Mouse (Mus musculus) neural tube, embryonic 15.5 days (tissue): Measurements from ENCODE around the gene Trim66. TPM values are rescaled to one million over a fixed set of nuclear protein-coding genes. Genes with fewer than 3 reads are reported as not detected.

Experiments
- ATAC-seq: fragments of 200-750 bp; cut with Nextera tagmentation; 2 replicates; pipeline ENCODE4 v1.8.0; 2017; ENCODE audit warnings: mild to moderate bottlenecking, moderate TSS enrichment, moderate library complexity; ENCODE audit not compliant: low FRiP score
- H3K27ac ChIP-seq: fragments of 300-500 bp; sonication (generic); replicated peaks from 2 replicates; pipeline ENCODE4 v1.5.1; 2015; ENCODE audit warnings: mild to moderate bottlenecking, inconsistent platforms
- H3K27me3 ChIP-seq: fragments of 300-500 bp; sonication (generic); replicated peaks from 2 replicates; pipeline ENCODE4 v1.6.1; 2015; ENCODE audit warnings: inconsistent platforms
- H3K36me3 ChIP-seq: fragments of 300-500 bp; sonication (generic); 2 replicates; pipeline ENCODE4 v1.6.1; 2015; ENCODE audit warnings: inconsistent platforms
- H3K4me1 ChIP-seq: fragments of 300-500 bp; sonication (generic); 2 replicates; pipeline ENCODE4 v1.6.1; 2015; ENCODE audit warnings: inconsistent platforms
- H3K4me2 ChIP-seq: fragments of 300-500 bp; sonication (generic); 2 replicates; pipeline ENCODE4 v1.6.1; 2015; ENCODE audit warnings: inconsistent platforms, mild to moderate bottlenecking, moderate library complexity
- H3K4me3 ChIP-seq: fragments of 300-500 bp; sonication (generic); replicated peaks from 2 replicates; pipeline ENCODE4 v1.5.1; 2015; ENCODE audit warnings: mild to moderate bottlenecking, inconsistent platforms
- H3K9ac ChIP-seq: fragments of 300-500 bp; sonication (generic); replicated peaks from 2 replicates; pipeline ENCODE4 v1.6.1; 2015; ENCODE audit warnings: mild to moderate bottlenecking, inconsistent platforms
- H3K9me3 ChIP-seq: fragments of 300-500 bp; sonication (generic); replicated peaks from 2 replicates; pipeline ENCODE4 v1.6.1; 2016; ENCODE audit warnings: inconsistent platforms
- WGBS: fragments of 180-500 bp; shearing (Covaris S2); methylation state at CpG from one replicate; pipeline ENCODE4 v1.1.7; 2015; ENCODE audit warnings: mixed read lengths; 5-methylcytosine and 5-hydroxymethylcytosine counted together
- polyA plus RNA-seq: library from polyadenylated mRNA; unstranded; fragments of >200 nt; fragmentation: Nextera tagmentation; extraction: Ambion mirVana; gene quantifications from 2 replicates; pipeline ENCODE4 v1.2.1, GENCODE M21; 2015

Trim66 gene
- 0.47 and 0.73 TPM in 2 replicates for polyA plus RNA-seq

DNA sequence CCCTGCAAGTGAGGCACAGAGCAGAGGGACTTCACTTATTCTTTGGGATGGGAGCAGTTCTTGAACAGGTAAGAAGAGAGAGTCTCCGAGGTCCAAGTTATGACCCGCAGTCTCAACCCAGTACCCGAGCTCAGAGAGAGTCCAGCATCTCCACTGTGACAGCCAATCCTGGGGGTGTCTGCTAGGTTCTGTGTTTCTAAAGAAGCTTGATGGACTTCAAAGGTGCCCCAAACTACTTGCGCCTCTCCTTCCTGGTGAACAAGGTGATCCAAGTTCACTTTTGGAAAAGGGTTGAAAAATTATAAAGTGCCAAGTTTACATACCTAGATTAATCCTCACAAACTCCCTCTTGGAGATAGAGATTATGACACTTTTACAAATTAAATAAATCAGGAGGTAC is at the start of gene Trim66:
Gene Trim66, minus strand, starts transcription at position 101 of the 400 bp plus-strand sequence.
- Histone ChIP-seq H3K27me3 (no peaks in the 10 kb centered on the region), H3K4me1 (peaks cover 8% of the 10 kb centered on the region), H3K27ac (0 out of 2 replicates have a peak within 1 kb of the TSS, but pooled peaks have one; percentile 9), H3K4me3 (no peak within 1 kb of the TSS), H3K4me2 (peak within 1 kb of the TSS; percentile 9; the same call in 1 of the 2 replicates), H3K36me3 (no peaks in the 10 kb centered on the region), H3K9me3 (no peaks in the 10 kb centered on the region), H3K9ac (peak within 1 kb of the TSS; percentile 24; the same call in 1 of the 2 replicates)
- 98% methylated on average over 4 of the region's 4 CpGs for WGBS
- ATAC-seq, result no peak

DNA sequence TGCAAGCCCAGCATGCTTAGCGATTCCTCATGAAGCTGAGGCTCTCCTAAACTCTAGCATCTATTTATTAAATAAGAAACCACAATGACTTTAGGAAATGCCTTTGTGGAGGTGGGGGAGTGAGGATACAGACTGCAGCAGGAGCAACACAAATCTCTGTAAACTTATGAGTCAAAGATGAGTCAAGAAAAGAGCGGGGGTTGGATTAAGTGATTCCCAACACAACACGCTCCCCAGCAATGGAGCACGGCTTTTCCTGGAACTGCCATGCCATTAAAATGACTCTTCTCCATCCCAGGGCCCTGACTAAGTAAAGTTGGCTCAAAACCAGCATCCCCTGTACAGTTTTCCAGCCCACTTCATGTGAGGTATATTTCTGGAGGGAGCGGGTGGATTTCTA is 38.8 kb upstream of the Trim66 start:
- WGBS, result 96% methylated on average over 5 of the region's 5 CpGs

DNA sequence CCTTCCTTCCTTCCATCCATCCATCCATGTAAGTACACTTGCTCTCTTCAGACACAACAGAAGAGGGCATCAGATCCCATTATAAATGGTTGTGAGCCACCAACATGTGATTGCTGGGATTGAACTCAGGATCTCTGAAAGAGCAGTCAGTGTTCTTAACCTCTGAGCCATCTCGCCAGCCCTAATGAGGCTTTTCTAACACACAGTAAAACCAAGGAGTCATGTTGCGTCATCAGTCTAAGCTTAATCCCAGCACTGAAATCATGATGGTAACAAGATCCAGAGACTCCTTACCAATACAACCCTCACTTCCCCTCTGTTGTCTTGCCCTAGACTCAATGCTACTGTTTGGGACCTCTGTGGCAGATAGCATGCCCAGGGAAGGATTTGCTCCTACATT is 38.3 kb upstream of the Trim66 start:
- H3K27me3 ChIP-seq, result no peaks in the 10 kb centered on the region
- H3K4me3 ChIP-seq, result no peak overlapping the region
- H3K36me3 ChIP-seq, result no peaks in the 10 kb centered on the region
- no peak overlapping the region for H3K4me2 ChIP-seq
- H3K27ac ChIP-seq, result no peak overlapping the region
- no peaks in the 10 kb centered on the region for H3K9me3 ChIP-seq
- no peak overlapping the region for H3K9ac ChIP-seq
- WGBS, result 91% methylated on average over 2 of the region's 2 CpGs
- ATAC-seq, result no peak
- H3K4me1 ChIP-seq, result peaks cover 3% of the 10 kb centered on the region; the same call in 1 of the 2 replicates

More for the DNA sequence above, 38.8 kb upstream of the Trim66 start:
- Histone ChIP-seq H3K9ac (no peak overlapping the region), H3K27me3 (no peaks in the 10 kb centered on the region), H3K4me2 (no peak overlapping the region), H3K36me3 (no peaks in the 10 kb centered on the region), H3K9me3 (no peaks in the 10 kb centered on the region), H3K4me3 (no peak overlapping the region), H3K27ac (no peak overlapping the region), H3K4me1 (peaks cover 3% of the 10 kb centered on the region; the same call in 1 of the 2 replicates)
- no peak for ATAC-seq

DNA sequence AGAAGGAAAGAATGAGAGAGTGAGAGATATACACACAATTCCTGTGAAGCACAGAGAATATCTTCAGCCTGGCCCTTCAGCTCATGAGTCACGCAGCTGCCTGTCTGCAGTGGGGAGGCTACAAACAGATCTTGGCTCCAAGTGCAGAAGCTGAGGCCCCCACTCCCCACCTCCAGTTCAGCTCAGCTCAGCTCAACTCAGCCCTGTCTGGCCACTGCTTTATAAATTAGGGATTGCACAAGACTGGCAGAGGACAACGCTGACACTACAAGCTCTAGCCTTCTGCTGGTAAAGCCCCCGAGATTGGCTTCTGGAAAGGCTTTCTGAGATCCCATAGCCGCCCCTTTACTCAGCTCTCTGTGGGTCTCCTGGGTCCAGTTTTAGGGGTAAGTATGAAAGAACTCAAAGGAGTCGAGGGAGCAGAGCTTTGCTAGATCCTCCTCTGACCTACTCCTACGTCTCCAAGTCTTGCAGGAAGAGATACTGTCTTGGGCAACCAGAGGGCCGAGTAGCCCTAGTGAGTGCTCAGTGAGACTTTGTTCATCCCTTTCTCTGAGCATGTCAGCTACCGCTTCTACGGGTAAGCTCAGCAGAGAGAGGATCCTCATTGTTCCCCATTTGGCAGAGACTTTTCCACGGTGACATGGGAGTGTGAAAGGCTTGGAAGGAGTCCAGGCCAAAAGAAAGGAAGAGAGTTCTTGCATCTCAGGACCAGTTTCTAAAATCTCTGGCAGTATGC is 37.5 kb upstream of the Trim66 start:
- H3K27me3 ChIP-seq, result no peaks in the 10 kb centered on the region
- H3K9ac ChIP-seq, result no peak overlapping the region
- H3K36me3 ChIP-seq, result no peaks in the 10 kb centered on the region
- H3K27ac ChIP-seq, result 0 out of 2 replicates have a peak overlapping the region, but pooled peaks have one; percentile 11
- peaks cover 3% of the 10 kb centered on the region; the same call in 1 of the 2 replicates for H3K4me1 ChIP-seq
- H3K4me2 ChIP-seq, result no peak overlapping the region
- WGBS, result 65% methylated on average over 10 of the region's 10 CpGs
- no peak overlapping the region for H3K4me3 ChIP-seq
- no peaks in the 10 kb centered on the region for H3K9me3 ChIP-seq
- no peak for ATAC-seq

DNA sequence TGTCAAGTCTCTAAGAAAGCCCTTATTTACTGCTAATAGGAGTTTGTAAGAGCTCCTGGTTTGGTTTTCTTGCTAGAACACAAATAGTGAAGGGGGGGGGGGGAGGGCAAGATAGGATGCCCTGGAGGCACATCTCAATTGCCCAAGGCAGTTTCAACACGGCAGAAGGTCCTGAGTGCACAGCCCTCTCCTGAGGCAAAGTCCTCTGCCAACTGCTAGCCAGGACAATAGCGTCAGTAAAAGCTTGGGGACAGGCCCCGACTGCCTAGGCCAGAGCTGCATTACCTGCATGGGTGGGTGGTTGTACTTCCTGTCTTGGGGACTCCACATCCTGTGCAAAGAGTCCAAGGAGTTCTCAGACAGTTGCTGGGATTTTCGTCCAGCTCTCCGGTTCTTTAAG is 36.9 kb upstream of the Trim66 start:
- Histone ChIP-seq H3K4me2 (no peak overlapping the region), H3K36me3 (no peaks in the 10 kb centered on the region), H3K27me3 (no peaks in the 10 kb centered on the region), H3K4me3 (no peak overlapping the region), H3K4me1 (peaks cover 3% of the 10 kb centered on the region; the same call in 1 of the 2 replicates), H3K9me3 (no peaks in the 10 kb centered on the region), H3K9ac (no peak overlapping the region), H3K27ac (no peak overlapping the region)
- WGBS, result 73% methylated on average over 5 of the region's 5 CpGs
- no peak for ATAC-seq

DNA sequence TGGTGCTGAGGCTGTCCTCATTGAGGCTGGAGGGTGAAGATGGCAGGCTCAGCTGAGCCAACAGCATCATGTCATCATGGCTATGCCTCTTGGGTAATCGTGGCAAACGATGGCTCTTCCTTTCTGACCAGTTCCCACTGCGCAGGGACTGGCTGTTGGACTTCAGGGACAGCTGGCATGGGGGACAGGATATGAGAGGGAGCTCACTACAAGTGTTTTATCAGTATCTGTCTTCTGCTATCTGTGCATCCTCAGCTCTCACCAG is 34.4 kb upstream of the Trim66 start:
- no peak overlapping the region for H3K4me3 ChIP-seq
- 88% methylated on average over 3 of the region's 3 CpGs for WGBS

DNA sequence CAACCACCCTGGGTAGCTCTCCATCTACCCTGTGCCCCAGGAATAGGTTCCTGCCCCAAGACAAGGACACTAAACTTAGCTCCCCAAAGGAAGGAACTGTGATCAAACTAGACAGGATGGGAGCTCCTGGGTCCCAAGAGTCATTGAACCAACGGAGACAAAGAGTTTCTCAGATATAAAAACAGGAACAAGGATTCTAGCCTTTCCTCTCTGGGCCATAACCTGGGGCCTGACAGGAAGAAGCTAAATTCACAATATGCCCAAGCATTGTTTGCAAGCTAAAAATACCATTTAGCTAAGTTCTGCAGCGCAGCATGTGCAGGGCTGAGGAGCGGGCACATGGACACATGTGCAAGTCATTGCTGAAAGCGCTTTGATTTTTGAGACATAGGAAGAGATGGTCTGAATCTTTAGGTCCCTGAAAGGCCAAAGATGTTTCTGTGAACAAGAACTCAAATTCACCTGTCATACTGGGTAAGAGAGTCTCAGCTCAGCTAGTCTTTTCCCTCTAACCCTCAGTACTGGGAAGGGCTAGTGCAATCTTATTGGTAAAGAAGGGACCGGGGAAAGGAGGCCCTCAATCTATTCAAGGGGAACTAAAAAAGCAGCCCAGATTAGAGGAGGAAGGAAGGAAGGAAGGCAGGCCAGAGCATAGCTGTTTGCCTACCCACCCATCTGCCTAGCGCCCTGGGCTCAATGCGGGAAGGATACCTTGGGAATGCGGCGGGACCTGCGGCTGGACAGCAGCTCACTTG is 33.9 kb upstream of the Trim66 start:
- no peak for ATAC-seq
- H3K36me3 ChIP-seq, result no peaks in the 10 kb centered on the region
- H3K27me3 ChIP-seq, result no peaks in the 10 kb centered on the region
- peak overlapping the region; percentile 50; the same call in 1 of the 2 replicates for H3K27ac ChIP-seq
- H3K4me1 ChIP-seq, result peaks cover 6% of the 10 kb centered on the region
- no peak overlapping the region for H3K9ac ChIP-seq
- no peak overlapping the region for H3K4me3 ChIP-seq
- H3K9me3 ChIP-seq, result no peaks in the 10 kb centered on the region
- H3K4me2 ChIP-seq, result no peak overlapping the region
- WGBS, result 88% methylated on average over 10 of the region's 10 CpGs

More for the DNA sequence above, 34.4 kb upstream of the Trim66 start:
- no peak for ATAC-seq
- Histone ChIP-seq H3K9ac (no peak overlapping the region), H3K4me2 (no peak overlapping the region), H3K27ac (peak overlapping the region; percentile 50; the same call in 1 of the 2 replicates), H3K4me1 (peaks cover 3% of the 10 kb centered on the region; the same call in 1 of the 2 replicates), H3K36me3 (no peaks in the 10 kb centered on the region), H3K9me3 (no peaks in the 10 kb centered on the region), H3K27me3 (no peaks in the 10 kb centered on the region)

DNA sequence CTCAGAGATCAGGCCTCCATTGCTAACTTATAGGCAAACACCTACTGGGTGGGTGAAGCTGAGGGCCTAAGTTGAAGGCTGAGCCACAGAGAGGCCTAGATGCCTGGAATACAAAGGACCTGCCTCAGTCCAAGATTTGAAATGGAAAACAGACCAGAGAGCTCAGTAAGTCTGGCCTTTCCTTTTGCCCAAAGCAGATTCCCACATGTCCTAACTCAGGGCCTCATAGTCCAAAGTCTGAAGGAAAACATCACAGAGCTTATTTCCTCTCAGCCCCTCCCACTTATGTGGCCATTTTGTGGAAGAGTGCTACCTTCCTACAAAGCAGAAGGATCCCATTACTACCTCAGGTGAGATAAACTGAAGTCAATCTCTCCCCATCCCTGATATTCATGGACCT is 33.0 kb upstream of the Trim66 start:
- Histone ChIP-seq H3K4me3 (no peak overlapping the region), H3K9ac (no peak overlapping the region), H3K4me1 (peaks cover 14% of the 10 kb centered on the region), H3K36me3 (no peaks in the 10 kb centered on the region), H3K27ac (no peak overlapping the region), H3K4me2 (no peak overlapping the region), H3K27me3 (no peaks in the 10 kb centered on the region), H3K9me3 (no peaks in the 10 kb centered on the region)
- no peak for ATAC-seq

DNA sequence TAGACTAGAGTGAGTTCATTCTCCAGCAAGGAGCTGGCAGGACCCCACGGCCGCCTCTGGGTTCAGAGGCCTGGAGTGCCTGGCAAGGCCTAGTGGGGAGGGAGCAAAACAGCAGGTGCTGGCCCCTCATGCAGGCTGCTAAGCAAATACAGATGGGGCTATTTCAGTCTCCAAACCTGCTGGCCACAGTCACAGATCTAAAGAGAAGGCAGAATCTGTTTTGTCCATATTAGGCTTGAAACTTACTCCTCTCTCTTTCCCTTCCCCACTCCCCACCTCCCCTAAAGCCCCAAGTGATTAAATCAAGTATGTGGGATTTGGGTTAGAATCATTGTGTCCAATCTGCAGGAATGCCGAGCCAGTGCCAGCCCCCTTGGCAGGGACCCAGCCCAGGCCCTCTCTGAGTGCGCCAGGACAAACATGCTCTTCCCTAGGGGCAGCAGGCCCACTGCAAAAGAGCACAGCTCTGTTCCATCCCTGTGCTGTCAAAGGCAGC is 28.6 kb upstream of the Trim66 start:
- WGBS, result 50% methylated on average over 4 of the region's 4 CpGs
- no peaks in the 10 kb centered on the region for H3K9me3 ChIP-seq

DNA sequence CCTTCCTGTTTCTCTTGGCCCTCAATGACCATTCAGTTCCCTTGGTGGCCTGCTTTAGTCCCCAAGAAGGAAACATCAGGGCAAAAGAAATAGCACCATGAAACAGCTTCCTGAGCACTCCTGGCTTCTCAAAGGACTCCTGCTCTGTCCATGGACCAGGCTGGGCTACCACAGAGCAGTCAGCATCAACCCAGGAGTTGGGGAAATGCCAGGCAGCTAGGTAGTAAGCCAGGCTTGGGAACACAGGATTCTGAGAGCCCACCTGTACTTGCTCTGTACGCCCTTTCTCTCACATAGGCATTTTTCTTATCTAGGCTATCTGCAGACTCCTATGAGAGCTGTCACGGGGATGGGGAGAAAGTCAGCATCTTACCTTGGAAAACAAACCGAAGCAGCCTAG is 27.0 kb upstream of the Trim66 start:
- H3K9me3 ChIP-seq, result no peaks in the 10 kb centered on the region
- H3K9ac ChIP-seq, result no peak overlapping the region
- 98% methylated on average over 3 of the region's 3 CpGs for WGBS
- H3K4me2 ChIP-seq, result no peak overlapping the region
- H3K4me3 ChIP-seq, result no peak overlapping the region
- peaks cover 14% of the 10 kb centered on the region; the same call in 1 of the 2 replicates for H3K4me1 ChIP-seq
- no peak overlapping the region for H3K27ac ChIP-seq
- no peak for ATAC-seq
- no peaks in the 10 kb centered on the region for H3K27me3 ChIP-seq
- H3K36me3 ChIP-seq, result peaks cover 8% of the 10 kb centered on the region; the same call in 1 of the 2 replicates

More for the DNA sequence above, 28.6 kb upstream of the Trim66 start:
- Histone ChIP-seq H3K9ac (no peak overlapping the region), H3K4me2 (no peak overlapping the region), H3K27me3 (no peaks in the 10 kb centered on the region), H3K27ac (peak overlapping the region; percentile 65), H3K4me1 (peaks cover 14% of the 10 kb centered on the region; the same call in 1 of the 2 replicates), H3K36me3 (0 out of 2 replicates have a peak, but pooled peaks cover 3% of the 10 kb centered on the region), H3K4me3 (no peak overlapping the region)
- ATAC-seq, result peak; percentile 85

DNA sequence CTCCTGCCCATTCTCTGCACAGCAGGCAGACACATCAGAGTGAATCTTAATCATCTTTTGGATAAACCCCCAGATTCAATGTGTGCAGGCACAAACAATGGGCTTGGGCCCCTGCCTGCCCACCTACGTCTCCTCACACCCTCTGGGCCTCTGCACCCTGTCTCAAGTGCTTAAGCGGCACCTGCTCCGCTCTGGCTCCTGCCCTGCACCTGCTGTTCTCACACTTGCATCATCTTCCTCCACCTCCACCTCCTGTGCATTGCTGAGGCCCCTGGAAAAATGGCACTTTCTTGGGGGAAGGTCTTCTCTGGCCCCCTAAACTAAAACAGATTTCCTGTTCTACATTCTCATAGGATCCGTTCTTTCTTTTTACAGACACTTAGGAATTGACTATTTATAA is 26.0 kb upstream of the Trim66 start:
- WGBS, result 88% methylated on average over 4 of the region's 4 CpGs
- no peak for ATAC-seq
- Histone ChIP-seq H3K9me3 (no peaks in the 10 kb centered on the region), H3K27me3 (no peaks in the 10 kb centered on the region), H3K9ac (no peak overlapping the region), H3K36me3 (peaks cover 8% of the 10 kb centered on the region; the same call in 1 of the 2 replicates), H3K4me2 (no peak overlapping the region), H3K4me3 (no peak overlapping the region), H3K4me1 (peaks cover 14% of the 10 kb centered on the region; the same call in 1 of the 2 replicates), H3K27ac (no peak overlapping the region)
